Mouse (Mus musculus) embryo, embryonic 10 days (tissue): ENCODE data around the gene Rnf38.

Source experiments
- DNase-seq: peaks from one replicate; pipeline ENCODE4 v3.0.0-alpha.2; 2015; ENCODE audit warnings: low spot score

The Rnf38 gene

DNA sequence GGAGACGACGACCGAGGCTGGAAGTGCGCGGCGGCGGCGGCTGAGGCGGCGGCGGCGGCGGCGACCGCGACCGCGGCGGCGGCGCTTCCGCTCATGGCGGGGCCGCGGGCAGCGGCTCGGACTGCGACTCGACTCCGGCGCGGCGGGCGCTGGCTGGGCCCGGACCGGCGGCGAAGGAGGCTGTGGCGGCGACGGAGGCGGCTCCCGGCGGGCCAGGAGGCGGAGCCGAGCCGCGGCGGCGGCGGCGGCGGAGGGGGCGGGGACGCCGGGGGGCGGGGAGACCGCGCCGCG lies at the start of gene Rnf38:
Rnf38 (minus strand) TSS at position 77 of the 291 bp plus-strand sequence.
- DNase-seq = no peak

DNA sequence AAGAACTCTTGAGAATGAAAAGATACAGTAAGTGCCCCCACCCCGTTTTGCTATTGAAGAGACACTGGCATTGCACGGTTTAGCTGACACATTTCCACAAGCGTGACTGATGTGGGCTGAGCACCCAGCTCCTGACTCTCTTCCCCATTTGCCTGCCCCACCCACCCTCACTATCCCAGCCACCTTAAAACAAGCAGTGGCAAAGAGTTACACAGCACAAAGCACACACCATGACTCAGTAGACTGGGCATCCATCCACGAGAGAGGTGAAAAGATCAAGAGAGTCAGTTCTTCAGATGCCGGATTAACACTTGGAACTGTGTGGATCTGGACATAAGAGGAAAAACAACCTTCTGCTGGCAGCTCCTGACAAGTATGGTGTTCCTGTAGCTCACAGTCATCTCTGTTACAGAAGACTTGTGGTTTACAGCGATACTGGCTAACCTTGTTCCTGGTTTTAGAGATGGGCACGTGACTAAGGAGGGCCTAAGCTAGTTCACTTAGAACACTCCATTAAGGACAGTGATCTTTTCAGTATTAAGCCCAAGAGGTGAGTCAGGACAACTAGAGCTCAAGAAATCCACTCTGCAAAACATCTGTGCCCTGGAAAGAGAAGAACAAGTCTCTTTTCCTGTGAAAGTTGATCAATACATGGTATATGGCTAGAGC lies 48.1 kb upstream of the Rnf38 start:
- DNase-seq = no peak

DNA sequence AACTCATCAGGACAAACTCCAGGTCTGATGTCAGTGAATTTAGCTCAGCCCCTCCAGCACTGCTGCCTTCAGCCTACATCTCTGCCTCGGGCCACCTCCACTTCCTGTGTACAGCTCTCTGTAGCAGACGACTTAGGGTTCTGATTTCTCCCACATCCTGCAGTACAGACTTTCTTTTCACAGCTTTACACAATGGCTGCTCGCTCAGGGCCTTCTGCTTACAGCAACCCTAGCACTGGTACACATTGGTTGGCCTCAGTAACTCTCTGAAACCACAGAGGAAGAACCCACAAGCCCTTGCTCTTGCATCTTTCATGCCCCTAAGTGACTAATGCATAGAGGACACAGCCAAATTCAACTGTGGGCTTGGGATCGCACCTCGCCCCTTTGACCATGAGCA lies 37.5 kb upstream of the Rnf38 start:
- DNase-seq = no peak

DNA sequence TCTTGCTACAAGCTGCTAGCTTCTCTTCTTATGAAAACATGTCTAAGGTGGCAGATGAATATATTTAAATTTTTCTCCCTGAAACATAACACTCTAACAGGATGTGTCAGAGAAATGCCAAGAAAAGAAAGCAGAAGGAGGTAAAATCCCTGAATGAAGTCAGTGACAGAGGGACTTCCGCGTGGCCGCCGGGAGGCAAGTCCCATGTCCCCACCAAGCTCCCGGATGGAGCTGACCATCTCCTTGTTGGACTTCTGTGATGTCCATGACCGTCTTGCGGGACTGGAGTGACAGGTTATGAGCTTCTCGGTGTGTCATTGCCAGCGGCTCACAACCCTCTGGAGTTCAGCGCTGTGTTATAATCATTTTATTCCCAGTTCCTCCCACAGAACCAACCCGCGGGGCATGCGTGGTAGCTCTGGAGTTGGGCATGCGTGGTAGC lies 35.8 kb upstream of the Rnf38 start:
- DNase-seq = no peak

DNA sequence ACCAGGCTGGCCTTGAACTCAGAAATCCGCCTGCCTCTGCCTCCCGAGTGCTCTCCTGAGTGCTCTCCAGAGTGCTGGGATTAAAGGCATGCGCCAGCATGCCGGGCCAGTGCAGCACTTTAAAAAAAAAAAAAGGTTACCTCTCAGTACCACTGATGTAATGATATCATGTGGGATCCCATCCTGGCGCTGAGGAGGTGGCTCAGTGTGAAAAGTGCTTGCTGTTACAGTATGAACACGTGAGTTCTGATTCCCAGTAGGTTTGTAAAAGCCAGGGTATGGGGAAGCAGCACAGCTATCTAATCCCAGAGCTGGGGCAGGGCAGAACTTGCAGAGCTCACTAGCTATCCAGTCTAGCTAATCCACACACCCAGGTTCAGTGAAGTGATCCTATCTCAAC lies 33.8 kb upstream of the Rnf38 start:
- DNase-seq = no peak

DNA sequence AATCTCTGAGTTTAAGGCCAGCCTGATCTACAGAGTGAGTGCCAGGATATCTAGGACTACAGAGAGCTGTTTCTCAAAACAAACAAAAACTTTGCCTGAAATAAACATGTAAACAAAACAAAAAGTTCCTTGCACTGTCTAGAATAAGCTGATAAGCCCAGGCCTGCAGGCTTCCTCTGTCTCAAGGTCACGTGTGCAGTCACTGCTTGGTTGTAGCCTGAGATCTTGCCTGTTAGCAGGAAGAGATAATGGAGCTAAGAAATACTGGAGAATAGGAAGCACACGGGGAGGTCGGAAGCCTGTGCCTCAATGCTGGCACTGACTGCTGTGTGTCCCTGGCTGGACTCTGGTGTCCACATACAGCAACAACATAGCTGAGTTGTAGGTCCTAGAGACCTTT lies 31.9 kb upstream of the Rnf38 start:
- no peak for DNase-seq

DNA sequence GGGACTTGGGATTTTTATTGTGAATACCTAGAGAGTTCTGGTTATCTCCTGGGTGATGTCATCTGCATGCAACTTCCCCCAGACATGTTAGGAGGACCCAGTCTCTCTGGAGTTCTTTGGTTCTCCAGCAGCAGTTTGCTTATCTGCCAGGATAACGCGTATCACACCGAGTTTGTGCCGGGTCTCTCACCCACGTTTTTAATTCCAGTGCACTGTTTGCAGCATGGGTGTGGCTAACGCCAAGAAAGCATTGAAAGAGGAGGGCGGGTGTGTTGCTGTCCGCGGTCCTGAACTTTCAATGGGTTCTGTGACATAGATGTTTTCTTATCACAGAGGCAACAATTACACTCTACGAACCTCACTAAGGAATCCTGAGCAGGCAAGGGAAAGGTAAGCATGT lies 26.7 kb upstream of the Rnf38 start:
- DNase-seq = peak; percentile 84

DNA sequence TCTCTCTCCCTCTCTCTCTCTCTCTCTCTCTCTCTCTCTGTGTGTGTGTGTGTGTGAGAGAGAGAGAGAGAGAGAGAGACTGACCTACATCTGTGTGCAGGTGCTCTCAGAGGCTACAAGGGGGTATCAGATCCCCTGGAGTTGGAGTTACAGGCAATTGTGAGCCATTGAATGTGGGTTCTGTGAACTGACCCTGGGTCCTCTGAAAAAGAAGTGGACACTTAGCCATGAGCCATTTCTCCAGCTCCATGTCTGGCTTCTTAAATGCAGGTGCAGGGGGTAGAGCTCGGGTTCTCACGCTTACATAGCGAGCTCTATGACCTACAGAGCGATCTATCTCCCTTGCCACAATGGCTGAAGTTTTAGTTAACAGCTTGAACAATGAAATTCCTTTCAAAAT lies 25.5 kb upstream of the Rnf38 start:
- no peak for DNase-seq

DNA sequence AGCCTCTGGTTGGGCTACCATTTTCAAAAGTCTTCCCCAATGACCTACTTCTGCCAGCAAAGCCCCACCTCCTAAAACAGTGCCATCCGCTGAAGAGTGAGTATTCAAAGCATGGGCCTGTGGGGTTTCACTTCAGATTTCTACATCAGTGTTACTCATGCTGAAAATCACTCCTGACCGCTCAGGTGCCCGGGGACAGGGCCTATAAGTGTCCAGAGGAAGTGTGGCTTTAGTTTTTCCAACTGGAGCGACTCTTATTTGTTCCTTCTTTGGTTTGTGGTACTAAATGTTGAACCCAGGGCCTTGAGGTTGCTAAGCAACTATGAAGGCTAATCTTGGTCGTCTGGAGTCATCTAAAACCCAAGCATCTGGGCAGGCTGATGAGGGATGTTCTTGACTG lies 21.0 kb upstream of the Rnf38 start:
- DNase-seq = no peak

DNA sequence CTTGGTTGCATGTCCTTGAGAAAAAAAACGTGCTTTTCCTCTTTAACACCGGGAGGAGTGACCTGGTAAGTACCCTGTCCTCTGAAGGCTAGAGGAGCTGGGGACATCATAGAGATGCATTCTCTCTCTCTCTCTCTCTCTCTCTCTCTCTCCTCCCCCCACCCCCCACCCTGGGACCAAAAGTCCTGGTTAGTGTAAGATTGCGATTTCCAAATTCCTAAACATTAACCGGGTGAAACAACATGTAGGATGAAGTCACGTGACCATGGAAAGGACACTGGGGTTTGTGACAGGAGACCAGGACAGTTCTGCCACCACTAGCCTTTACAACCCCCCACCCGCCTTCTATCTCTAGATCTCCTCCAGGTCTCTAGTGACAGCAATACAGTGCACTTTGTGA lies 19.6 kb upstream of the Rnf38 start:
- no peak for DNase-seq

DNA sequence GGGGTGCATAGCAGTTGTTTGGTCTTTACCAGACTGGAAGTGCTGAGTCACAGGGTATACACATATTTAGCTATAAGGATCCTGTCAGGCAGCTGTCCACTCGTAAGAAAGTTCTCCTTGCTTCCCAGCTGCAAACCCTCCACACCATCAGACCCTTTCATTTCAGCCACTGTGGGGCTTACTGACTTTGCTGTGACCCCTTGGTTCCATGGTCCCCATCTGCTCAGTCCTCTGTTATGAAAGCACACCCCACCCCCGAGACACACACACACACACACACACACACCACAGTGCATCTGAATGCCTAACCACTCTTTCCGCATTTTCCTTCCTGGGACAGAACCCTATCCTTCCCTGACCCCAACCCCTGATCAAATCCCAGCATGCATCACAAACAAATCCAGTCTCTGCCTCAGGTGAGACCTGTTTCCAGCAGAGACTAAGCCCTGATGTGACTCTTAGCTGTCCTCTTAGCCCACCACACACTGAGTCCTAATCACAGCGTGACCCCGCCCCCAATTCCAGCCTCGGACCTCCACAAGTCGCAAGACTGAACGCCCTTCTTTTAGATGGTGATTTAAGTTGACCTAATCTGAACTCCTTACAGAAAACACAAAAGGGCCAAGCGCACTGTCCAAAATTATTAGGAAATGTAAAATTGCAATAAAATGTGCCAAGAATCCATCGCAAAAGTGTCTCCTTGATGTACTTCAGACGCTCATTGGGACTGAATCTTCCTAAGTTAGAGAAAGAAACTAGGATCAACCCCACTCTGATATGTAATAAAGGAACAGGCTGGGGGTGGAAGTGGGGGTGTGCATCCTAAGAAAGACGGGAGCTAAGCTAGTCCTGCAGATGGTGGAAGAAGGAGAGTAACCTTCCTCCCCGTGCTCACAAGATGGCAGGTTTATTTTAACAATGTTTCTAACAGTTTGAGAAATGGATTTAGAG lies 18.7 kb upstream of the Rnf38 start:
- peak; percentile 27 for DNase-seq

DNA sequence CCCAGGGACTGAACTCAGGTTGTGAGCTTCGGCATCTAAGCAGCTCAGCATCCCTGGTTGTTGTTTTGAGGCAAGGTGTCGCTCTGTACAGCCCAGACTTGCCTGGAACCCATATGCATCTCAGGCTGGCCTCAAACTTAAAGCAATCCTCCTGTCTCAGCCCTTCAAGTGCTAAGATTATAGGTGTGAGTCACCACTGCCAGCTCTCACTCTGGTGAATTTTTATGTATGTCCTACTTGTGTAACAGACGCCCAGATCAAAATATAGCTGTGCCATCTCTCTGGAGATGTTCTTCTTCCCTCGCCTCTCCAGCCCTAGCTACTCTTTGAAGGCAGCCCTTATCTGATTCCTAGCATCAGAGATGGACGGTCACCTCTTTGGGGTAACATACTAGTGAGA lies 17.9 kb upstream of the Rnf38 start:
- DNase-seq = no peak

DNA sequence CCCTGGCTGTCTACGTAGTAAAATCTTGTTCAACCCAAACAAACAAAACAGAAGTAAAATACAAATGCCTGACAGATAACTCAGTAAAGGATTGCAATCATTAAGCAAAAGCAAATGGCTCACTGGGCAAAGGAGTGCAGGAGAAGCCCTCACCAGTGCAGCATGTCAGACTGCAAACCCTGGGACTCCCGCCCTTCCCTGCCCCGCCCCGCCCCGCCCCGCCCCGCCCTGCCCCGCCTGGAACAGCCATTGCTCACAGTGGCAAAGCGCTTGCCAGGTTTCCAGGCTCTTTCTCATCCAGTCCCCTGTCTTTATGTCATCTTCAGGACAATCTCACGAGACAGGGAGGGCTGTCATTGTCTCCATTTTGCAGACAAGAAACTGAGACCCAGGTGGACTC lies 16.1 kb upstream of the Rnf38 start:
- peak; percentile 16 for DNase-seq

DNA sequence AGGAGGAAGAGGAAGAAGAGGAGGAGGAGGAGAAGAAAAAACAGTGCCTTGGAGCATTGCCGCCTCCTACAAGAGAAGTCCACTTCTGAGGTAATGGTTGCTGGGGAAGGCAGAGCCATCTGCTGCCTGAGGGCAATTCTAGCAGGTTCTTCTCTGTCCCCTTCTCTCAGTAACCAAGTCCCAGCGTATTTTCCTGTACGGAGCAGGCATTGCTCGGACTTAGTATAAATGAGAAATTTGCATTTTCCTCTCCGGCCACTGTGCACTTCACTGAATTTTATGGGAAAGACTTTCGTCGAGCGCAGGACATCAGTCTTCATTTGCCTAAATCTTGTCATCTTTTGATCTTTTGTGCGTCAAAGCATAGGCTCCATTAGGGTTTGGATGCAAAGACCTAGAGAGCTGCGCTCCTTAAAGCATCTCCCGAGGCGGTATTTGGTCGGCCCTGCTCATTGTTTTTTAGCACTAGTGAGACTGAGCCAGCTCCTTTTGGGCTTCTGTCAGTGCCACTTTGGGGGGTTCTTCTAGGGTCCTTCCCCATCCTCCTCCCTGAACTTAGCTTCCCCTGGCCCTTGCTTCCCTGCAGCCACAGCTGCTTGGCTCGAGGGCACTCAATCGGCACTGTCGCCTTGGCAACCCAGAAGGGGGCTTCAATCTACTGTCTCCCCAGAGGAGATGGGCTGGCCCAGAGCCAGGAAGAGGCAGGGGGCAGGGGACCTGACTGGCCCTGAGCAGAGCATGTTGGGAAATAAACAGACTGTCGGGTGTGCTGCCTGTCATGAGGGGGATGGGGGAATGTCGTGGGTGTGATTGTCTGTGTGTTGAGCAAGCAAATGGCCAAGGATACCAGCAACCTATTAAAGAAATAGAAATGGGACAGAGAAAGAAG lies 13.7 kb upstream of the Rnf38 start:
- DNase-seq = peak; percentile 85

DNA sequence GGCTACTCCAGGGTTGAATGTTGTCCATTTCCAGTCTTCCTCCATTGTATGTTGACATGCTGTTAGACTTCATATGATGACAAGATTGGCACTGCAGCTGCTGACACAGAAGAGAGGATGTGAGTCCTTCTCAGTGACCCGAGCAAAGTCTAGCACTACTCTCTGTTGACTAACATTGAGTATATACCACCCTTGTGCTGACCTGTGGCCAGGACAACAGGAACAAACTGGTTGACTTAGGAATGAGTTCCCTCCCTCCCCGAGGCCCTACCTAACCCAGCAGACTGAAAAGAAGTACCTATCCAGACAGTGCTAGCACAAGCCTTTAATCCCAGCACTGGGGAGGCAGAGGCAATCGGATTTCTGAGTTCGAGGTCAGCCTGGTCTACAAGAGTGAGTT lies 12.7 kb upstream of the Rnf38 start:
- DNase-seq = no peak

DNA sequence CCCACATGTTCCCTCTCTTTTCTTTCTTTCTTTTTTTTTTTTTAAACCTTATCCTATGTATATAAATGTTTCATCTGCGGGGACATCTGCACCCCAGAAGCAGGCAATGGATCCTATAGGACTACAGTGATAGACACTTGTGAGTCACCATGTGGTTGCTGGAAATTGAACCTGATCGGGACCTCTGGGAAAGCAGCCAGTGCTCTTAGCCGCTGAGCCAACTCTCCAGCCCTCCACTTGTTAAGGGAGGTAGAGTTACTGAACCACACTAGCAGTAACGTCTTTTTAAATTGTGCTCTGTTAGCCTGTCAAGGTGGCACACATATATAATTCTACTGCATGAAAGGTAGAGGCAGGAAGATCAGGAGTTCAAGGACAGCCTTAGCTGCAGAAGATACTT lies 8.0 kb upstream of the Rnf38 start:
- no peak for DNase-seq

DNA sequence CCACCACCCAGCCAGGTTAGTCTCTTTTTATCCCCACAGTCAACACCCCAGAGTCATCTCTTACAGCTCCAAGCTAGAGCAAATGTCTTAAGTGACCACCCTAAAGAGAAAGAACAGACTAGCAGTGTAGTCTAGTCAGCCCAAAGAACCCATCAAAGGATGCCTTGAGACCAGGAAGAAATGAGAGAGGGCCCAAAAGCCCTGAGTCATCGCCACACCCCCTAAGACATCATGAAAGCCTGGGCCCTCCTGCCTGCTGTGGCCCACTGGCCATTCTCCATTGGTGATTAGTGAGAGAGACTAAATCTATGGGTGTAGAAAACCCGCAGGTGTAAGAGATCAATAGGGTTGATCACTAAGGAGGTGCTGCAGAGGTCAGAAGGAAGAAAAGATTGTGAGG lies 2.4 kb upstream of the Rnf38 start:
- no peak for DNase-seq

DNA sequence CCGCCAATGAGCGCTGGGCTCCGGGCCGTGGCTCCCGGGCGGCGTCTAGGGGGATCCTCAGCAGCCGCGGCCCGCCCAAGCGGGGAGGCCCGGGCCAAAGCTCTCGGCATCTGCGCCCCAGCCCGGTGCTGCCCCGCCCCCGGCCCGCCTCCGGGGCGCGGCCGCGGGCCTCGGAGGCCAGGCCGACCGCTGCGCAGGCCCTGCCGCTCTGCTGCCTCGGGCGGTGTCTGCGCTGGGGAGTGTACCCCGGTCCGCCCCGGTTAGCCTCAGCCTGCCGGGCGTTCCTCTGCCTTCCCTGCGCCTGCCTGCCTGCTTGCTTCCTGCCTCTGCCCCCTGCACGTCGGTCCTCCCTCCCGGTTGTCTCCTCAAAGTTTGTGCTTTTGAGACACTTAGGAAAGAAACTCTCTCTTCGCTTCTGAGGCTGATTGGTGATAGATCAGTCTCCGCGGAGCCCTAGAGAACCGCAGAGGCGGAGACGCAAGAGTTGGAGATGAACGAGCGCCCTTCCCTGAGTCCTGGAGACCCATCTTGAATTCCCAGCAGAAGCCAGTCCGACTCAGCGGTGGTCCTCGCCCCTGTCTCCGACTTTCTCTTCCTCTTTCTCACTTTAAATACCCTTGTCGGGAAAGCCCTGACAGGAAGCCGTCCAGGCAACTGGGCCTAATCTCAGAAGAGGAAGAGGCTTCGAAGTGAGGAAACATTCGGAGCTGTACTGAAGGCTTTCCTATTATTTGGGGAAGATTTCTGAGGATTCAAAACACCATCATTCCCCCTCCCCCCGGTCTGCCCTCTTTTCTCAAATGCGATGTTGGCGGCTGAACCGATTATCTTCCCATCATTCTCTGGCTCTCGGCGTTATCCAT lies 646 bp upstream of the Rnf38 start:
- peak; percentile 88 for DNase-seq

DNA sequence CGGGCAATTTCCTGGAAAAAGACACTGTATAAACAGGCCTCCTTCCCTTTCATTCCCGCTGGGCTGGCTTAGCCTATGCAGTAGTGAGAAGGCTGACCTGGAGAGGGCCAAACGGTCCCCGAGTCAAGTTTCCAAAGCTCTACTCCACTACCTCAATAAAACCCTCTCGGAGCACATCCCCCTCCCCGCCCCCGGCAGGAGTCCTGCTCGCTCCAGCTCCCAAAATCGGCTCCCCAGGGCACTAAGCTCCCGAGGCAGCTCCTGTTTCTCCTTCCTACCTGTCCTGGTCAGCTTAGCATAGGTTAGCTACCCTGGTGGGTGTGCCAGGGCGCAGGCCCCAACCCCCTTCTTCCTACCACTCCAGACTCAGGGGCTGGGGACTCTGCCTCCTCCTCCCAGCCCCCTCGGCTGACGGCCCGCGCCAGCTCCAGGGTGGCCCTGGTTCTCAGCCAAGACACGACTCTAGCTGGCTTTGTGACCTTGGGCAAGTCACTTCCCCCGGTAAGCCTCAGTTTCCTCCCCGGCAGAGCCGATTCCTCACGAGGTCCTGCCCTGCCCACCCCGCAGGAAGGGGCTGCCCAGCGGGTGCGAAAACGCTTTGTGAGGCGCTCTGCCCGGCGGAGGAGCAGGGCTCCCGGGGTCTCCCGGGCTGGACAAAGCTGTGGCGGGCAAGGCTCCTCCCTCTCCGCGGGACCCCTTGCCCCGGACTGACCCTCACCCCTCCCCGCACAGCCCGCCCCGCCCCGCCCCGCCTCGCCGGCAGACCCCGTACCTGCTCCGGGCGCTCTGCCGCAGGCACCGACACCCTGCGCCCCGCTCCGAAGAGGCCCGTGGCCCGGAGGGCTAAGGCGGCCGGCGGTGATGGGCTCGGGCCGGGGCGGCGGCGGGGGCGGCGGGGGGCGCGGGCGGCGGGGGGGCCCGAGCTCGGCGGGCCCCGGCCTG lies 547 bp downstream of the Rnf38 start:
- peak; percentile 77 for DNase-seq

DNA sequence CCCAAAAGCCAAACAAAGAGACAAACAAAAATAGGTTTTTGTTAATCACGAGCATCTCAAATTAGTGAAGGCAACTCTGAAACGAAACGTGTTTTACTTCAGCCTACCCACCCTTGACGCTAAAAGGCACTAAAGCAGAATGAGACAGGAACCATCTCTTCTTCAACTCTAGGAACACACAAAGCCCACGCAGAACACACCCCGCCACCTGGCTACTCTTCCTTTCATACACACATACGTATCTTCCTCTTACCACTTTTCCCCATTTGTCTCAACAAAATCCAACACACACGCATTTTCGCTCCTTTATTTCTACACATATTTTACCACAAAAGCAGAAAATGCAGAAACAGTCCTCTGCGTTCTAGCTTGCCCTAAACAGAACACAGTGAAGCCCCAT lies 8.5 kb downstream of the Rnf38 start:
- DNase-seq = no peak

DNA sequence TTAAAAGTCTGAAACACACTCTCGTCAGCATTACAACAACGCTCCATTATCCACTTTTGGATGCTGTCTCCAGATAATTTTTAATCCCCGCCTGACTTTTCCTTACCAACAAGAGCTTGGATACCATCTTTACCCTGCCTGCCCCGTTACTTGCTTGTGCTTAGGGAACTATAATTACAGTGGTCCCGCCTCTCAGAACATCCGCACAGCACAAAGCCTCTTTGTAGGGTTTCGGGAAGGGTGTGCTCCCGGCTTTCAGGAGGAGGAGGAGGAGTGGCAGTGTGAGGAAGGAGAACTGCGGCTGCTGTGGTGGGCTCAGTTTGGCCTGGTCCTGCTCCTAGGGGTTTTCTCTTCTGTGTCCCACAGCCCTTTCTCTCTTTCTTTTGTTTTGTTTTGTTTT lies 9.4 kb downstream of the Rnf38 start:
- DNase-seq = peak; percentile 54
